Mouse (Mus musculus) urinary bladder, adult 18-20 months (tissue): ENCODE data around the gene Rpusd1.
"Not testable (repeated sequence)": the region's sequence is repeated elsewhere in the genome, so short reads cannot be mapped to it uniquely, and the experiment has no call there.

Source experiments
- DNase-seq, 2 experiments: peaks; one replicate each; pipeline ENCODE4 v3.0.0; 2022; ENCODE audit warnings: low spot score in 2 of 2, mixed read lengths in 2 of 2

Gene Rpusd1

GRCm38 (mm10) chr17:25738861-25739260, 11.4 kb downstream of the Rpusd1 start:
- no peak for DNase-seq

GRCm38 (mm10) chr17:25741471-25741870, 14.0 kb downstream of the Rpusd1 start:
- not testable (repeated sequence) for DNase-seq

GRCm38 (mm10) chr17:25743831-25744230, 16.4 kb downstream of the Rpusd1 start:
- no peak for DNase-seq

GRCm38 (mm10) chr17:25744311-25744710, 16.8 kb downstream of the Rpusd1 start:
- DNase-seq: no peak

GRCm38 (mm10) chr17:25748238-25748637, 20.8 kb downstream of the Rpusd1 start:
- no peak for DNase-seq

- no peak for DNase-seq
Observed at GRCm38 (mm10) chr17:25749314-25749713, 21.8 kb downstream of the Rpusd1 start.

GRCm38 (mm10) chr17:25751446-25751845, 24.0 kb downstream of the Rpusd1 start:
- DNase-seq: no peak

- no peak for DNase-seq
Observed at GRCm38 (mm10) chr17:25754241-25754640, 26.8 kb downstream of the Rpusd1 start, which contains the start of gene Msln. Gene Msln (minus strand): TSS chr17:25754378.

- DNase-seq: no peak
Observed at GRCm38 (mm10) chr17:25755086-25755485, 27.6 kb downstream of the Rpusd1 start.

- DNase-seq: no peak
Observed at GRCm38 (mm10) chr17:25755627-25756377, 28.3 kb downstream of the Rpusd1 start.

GRCm38 (mm10) chr17:25756378-25757242, 29.1 kb downstream of the Rpusd1 start:
- peak in 1 of 2 experiments; percentile 22 for DNase-seq

GRCm38 (mm10) chr17:25757691-25758090, 30.2 kb downstream of the Rpusd1 start:
- no peak for DNase-seq

GRCm38 (mm10) chr17:25760148-25760547, 32.7 kb downstream of the Rpusd1 start:
- DNase-seq: no peak

- DNase-seq: no peak
Observed at GRCm38 (mm10) chr17:25761561-25761970, 34.1 kb downstream of the Rpusd1 start.

- DNase-seq: no peak
Observed at GRCm38 (mm10) chr17:25762591-25762990, 35.1 kb downstream of the Rpusd1 start.

GRCm38 (mm10) chr17:25765886-25766285, 38.4 kb downstream of the Rpusd1 start:
- DNase-seq: no peak

- no peak for DNase-seq
Observed at GRCm38 (mm10) chr17:25769331-25769730, 41.9 kb downstream of the Rpusd1 start.

- DNase-seq: peak; percentile 94 to 95
Observed at GRCm38 (mm10) chr17:25773549-25774120, 46.2 kb downstream of the Rpusd1 start, which contains the start of gene Narfl. Gene Narfl (plus strand): TSS chr17:25773776.

- DNase-seq: no peak
Observed at GRCm38 (mm10) chr17:25775318-25776062, 48.0 kb downstream of the Rpusd1 start.

GRCm38 (mm10) chr17:25777948-25778347, 50.5 kb downstream of the Rpusd1 start:
- DNase-seq: no peak
